Mouse (Mus musculus) megakaryocyte, embryonic 14.5 days (primary cell): ENCODE data around the gene Col6a6.

Experiments used
- FLI1 ChIP-seq: IDR thresholded peaks from 2 replicates; pipeline ENCODE4 v1.6.1; 2012; ENCODE audit warnings: low read length, inconsistent platforms, mixed read lengths
- GATA1 ChIP-seq: IDR thresholded peaks from 3 replicates; pipeline ENCODE4 v1.6.1; 2012; ENCODE audit warnings: mixed read lengths, low read length, inconsistent platforms, borderline replicate concordance

DNA sequence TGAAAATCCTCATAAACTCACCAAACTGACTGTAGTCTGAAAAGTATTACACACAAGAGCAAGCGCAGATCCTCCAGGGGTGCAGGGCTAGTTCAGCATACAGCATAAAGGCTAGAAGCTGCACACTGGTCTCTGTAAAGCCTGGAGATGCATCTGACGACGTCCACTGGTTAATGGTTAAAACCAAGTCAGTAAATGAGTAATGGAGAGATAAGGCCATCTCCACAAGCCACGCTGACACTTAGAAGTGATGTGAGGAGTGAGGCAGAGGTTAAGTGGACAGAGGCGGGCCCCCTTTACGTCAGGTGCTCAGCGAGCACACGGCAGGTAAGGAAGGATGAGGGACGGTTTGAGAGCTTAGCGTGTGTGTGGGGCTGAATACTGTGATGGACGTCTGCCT, 152.0 kb downstream of the Col6a6 start:
- TF ChIP-seq GATA1 (no peak), FLI1 (no peak)
